Mouse (Mus musculus): Measurements from ENCODE around the gene Adamts9.

DNA sequence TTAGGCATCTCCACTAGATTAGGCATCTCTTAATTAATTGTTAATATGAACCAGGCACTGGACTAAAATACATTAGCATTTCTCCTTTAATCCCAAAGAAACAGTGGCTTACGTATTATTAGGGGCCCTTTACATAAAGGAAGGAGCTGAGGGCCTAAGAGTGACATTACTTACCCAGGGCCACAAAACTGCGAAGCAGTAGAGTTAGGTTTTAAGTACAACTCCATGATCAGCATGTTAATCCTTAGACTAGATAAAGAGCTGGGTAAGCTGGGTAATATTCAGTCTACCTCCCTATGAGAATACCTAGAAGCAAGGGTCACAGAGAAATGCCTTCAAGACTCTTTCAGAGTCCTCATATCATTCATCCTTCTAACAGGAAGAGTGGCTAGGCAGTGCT is 114.1 kb downstream of the Adamts9 start:
- TF ChIP-seq CTCF (IDR thresholded peaks at IDR 0.05; ENCODE audit: low read depth, low read length) = no peak
- no peak for TF ChIP-seq POLR2A (IDR thresholded peaks at IDR 0.05; ENCODE audit: extremely low read depth, insufficient read depth, low read length)
